Mouse (Mus musculus) forebrain, embryonic 13.5 days (tissue): ENCODE measurements around the gene Nod1. TPM values are rescaled to one million over a fixed set of nuclear protein-coding genes. Genes with fewer than 3 reads are reported as not detected.
A peak's percentile ranks its signal among the peaks of the same experiment; 100 is the strongest.

Experiments used
- ATAC-seq: fragments of 200-750 bp; cut with Nextera tagmentation; 2 replicates; pipeline ENCODE4 v1.8.0; 2017
- H3K27ac ChIP-seq: fragments of 300-500 bp; sonication (generic); 2 replicates; pipeline ENCODE4 v1.5.1; 2015; ENCODE audit warnings: inconsistent platforms, mild to moderate bottlenecking, moderate library complexity
- H3K27me3 ChIP-seq: fragments of 300-500 bp; sonication (generic); 2 replicates; pipeline ENCODE4 v1.6.1; 2015; ENCODE audit warnings: mild to moderate bottlenecking, inconsistent platforms
- H3K36me3 ChIP-seq: fragments of 300-500 bp; sonication (generic); 2 replicates; pipeline ENCODE4 v1.6.1; 2015; ENCODE audit warnings: mild to moderate bottlenecking, inconsistent platforms; ENCODE audit not compliant: poor library complexity, severe bottlenecking
- H3K4me1 ChIP-seq: fragments of 300-500 bp; sonication (generic); 2 replicates; pipeline ENCODE4 v1.6.1; 2015; ENCODE audit warnings: inconsistent platforms
- H3K4me2 ChIP-seq: fragments of 300-500 bp; sonication (generic); 2 replicates; pipeline ENCODE4 v1.6.1; 2015; ENCODE audit warnings: inconsistent platforms, mild to moderate bottlenecking, moderate library complexity
- H3K4me3 ChIP-seq: fragments of 300-500 bp; sonication (generic); 2 replicates; pipeline ENCODE4 v1.5.1; 2015; ENCODE audit warnings: mild to moderate bottlenecking, inconsistent platforms
- H3K9ac ChIP-seq: fragments of 300-500 bp; sonication (generic); 2 replicates; pipeline ENCODE4 v1.6.1; 2015; ENCODE audit warnings: mild to moderate bottlenecking, inconsistent platforms
- H3K9me3 ChIP-seq: fragments of 300-500 bp; sonication (generic); replicated peaks from 2 replicates; pipeline ENCODE4 v1.6.1; 2016; ENCODE audit warnings: inconsistent platforms
- WGBS: fragments of 180-500 bp; shearing (Covaris S2); methylation state at CpG from one replicate; pipeline ENCODE4 v1.1.7; 2015; 5-methylcytosine and 5-hydroxymethylcytosine counted together
- polyA plus RNA-seq: library from polyadenylated mRNA; unstranded; fragments of >200 nt; fragmentation: Nextera tagmentation; extraction: Ambion mirVana; gene quantifications from 2 replicates; pipeline ENCODE4 v1.2.1, GENCODE M21; 2015

Nod1 gene
- polyA plus RNA-seq = 1.3 and 1.6 TPM in 2 replicates

DNA sequence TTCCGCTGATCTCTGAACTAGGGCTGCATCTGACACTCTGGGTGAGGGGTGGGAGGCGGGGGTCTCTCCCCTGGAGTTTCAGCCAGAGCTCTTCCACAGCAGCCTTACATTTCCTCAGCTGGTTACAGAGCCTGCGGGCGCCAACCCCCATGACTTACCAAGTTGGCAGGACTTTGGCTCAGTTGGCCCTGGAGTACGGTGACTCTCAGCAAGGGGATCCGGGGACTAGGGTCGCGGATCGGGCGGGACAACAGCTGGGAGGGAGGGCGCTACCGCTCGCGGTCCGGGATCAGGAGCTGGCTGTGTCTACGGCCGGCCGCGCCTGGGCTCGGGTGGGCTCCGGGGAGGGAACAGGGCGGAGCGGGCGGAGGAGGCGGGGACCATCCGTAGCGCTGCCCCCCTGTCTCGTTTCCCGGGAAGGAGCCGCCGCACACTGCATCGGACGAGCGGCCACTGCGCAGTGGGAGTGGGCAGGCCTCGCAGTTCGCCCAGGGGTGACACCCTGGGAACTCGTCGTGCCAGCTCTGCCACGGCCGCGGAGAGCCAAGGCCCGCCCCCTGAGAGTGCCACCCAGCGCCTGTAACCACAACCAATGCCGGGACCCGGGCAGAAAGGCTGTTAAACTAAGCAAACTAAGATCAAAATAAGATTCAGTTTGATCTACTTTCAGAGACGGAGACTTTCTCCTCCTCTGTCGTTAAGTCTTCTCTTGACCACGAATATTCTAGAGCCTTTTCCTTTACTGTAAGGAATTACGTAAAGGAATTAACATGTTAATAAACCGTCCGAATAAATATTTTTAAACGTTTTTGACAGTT, at the start of gene Nod1:
TSS of gene Nod1 (minus strand) at position 502 of the 818 bp plus-strand sequence.
- WGBS = 2% methylated on average over 48 of the region's 53 CpGs
- Histone ChIP-seq H3K27ac (no peak within 1 kb of the TSS), H3K9me3 (no peaks in the 10 kb centered on the region), H3K4me1 (peaks cover 14% of the 10 kb centered on the region), H3K4me3 (peak within 1 kb of the TSS; percentile 62), H3K36me3 (no peaks in the 10 kb centered on the region), H3K4me2 (peak within 1 kb of the TSS; percentile 94), H3K27me3 (peaks cover 37% of the 10 kb centered on the region), H3K9ac (peak within 1 kb of the TSS; percentile 70)
- peak; percentile 92 for ATAC-seq

DNA sequence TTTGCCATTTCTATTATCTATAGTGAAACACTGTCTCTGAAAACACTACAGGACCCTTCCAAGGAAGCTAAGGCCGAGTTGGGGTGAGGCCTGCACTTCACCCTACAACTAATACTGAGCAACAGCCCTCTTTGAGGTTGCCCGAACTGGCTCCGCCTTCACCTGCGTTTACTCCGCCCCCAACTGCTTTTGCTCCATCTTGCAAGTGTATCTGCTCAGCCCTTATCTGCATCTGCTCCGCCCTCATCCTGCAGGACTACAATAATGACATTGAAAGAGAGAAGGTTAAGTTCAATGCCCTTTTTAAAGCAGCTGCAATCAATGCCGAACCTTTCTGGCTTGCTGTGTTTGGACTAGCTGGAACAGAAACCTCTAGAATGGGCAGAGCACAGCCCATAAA, 49.4 kb upstream of the Nod1 start:
- 85% methylated on average over 7 of the region's 7 CpGs for WGBS
- Histone ChIP-seq H3K9me3 (no peaks in the 10 kb centered on the region), H3K36me3 (no peaks in the 10 kb centered on the region), H3K9ac (no peak overlapping the region), H3K27me3 (peaks cover 12% of the 10 kb centered on the region; the same call in 1 of the 2 replicates), H3K4me2 (no peak overlapping the region), H3K27ac (no peak overlapping the region), H3K4me3 (no peak overlapping the region), H3K4me1 (no peaks in the 10 kb centered on the region)
- ATAC-seq = no peak

DNA sequence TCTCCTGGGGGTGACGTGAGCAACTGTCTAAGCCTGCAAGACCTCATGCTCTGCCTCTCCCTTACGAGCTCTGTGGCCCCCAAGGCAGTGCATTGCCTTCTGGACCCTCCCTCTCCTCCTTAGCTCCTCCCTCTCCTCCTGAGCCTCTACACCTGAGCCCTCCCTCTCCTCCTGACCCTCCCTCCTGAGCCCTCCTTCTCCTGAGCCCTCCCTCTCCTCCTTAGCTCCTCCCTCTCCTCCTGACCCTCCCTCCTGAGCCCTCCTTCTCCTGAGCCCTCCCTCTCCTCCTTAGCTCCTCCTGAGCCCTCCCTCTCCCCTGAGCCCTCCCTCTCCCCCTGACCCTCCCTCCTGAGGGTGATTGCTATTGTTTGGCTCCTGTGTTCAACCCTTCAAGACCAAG, 46.0 kb upstream of the Nod1 start:
- no peak overlapping the region for H3K4me3 ChIP-seq
- no peak overlapping the region for H3K4me2 ChIP-seq
- H3K4me1 ChIP-seq = 0 out of 2 replicates have a peak, but pooled peaks cover 4% of the 10 kb centered on the region
- 59% methylated on average over 2 of the region's 2 CpGs for WGBS
- 0 out of 2 replicates have a peak, but pooled peaks have one; percentile 19 for ATAC-seq
- H3K36me3 ChIP-seq = no peaks in the 10 kb centered on the region
- no peak overlapping the region for H3K9ac ChIP-seq
- no peaks in the 10 kb centered on the region for H3K9me3 ChIP-seq
- no peak overlapping the region for H3K27ac ChIP-seq
- H3K27me3 ChIP-seq = peaks cover 27% of the 10 kb centered on the region

DNA sequence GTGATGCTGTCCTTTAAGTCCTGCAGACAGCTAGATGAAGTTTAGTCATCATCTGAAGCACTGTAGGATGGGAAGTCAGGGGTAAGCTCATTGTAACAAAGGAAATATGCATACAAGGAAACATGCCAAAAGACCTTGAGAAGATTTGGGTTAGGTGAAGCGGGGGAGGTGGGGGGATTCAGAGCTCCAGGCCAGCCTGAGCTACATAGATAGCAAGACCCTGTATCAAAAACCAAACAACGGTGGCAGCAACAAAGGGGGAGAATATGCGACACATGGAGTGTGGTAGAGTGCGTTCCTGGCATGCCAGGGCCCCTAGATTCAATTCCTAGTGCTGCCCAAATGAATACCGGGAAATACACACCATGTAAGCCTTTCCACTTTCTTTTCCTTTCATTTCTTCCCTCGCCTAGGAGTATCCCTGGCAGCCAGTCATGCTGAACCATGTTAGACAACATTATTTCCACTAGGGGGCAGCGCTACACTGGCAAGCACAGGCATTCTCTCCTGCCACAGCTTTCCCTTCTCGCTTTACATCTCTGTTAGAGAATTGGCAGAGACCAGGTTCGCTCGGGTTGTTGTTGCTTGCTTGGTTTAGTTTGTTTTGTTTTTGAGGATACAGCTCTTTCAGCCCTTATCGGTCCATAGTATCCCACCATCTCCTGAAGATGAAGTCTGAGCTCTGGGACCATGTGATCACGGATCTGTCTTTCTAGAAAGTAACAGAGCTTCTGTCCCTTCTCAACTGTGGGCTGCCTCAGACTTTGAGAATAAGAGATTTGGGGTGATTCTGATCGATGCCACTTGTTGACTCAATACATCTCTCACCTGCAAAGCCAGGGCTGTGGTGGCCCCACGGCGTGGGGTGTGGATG, 44.5 kb upstream of the Nod1 start:
- Histone ChIP-seq H3K4me1 (0 out of 2 replicates have a peak, but pooled peaks cover 4% of the 10 kb centered on the region), H3K9me3 (no peaks in the 10 kb centered on the region), H3K36me3 (no peaks in the 10 kb centered on the region), H3K4me3 (no peak overlapping the region), H3K27me3 (peaks cover 42% of the 10 kb centered on the region), H3K27ac (no peak overlapping the region), H3K4me2 (no peak overlapping the region), H3K9ac (no peak overlapping the region)
- 28% methylated on average over 15 of the region's 15 CpGs for WGBS
- ATAC-seq = peak; percentile 86

DNA sequence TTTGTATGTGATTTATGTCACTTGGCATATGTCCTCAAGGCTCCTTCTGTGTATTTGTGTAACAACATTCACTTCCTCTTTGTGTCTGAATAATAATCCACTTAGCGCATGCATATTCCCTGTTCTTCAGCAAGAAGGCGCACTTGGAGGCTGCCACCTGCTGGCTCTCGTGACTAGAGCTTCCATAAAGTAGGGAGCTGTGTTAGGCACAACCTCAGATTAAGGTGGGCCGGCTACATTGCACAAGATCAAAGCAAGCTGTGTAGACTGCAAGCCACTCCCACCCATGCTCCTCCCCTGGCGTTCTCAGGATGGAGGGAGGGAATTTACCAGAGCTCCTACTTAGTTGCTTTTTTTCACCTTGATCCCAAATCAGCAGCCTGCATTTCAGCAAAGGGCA, 43.8 kb upstream of the Nod1 start:
- H3K9ac ChIP-seq = no peak overlapping the region
- ATAC-seq = peak; percentile 73; the same call in 1 of the 2 replicates
- H3K4me1 ChIP-seq = 0 out of 2 replicates have a peak, but pooled peaks cover 4% of the 10 kb centered on the region
- no peaks in the 10 kb centered on the region for H3K36me3 ChIP-seq
- H3K4me3 ChIP-seq = no peak overlapping the region
- H3K9me3 ChIP-seq = no peaks in the 10 kb centered on the region
- 19% methylated on average over 5 of the region's 5 CpGs for WGBS
- H3K27me3 ChIP-seq = peaks cover 49% of the 10 kb centered on the region
- no peak overlapping the region for H3K4me2 ChIP-seq
- H3K27ac ChIP-seq = no peak overlapping the region

DNA sequence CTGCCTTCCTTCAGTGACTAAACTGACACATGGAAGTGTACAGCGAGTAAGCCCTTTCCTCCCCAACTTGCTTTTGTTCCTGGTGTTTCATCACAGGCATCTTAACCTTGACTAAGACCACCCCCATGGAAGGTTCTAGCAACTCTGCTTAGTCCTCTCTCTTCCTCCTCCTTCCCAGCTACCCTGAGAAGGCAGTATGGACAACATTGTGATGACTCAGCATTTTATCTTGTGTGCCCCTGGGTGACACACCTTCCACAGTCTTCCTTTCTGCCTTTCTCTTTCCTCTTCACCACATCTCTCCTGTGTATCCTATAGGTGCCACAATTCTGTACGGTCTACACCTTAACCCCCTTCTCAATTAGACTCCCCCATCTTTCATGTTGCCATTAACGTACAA, 41.8 kb upstream of the Nod1 start:
- no peak overlapping the region for H3K27ac ChIP-seq
- no peak for ATAC-seq
- peaks cover 62% of the 10 kb centered on the region for H3K27me3 ChIP-seq
- H3K9me3 ChIP-seq = no peaks in the 10 kb centered on the region
- WGBS = 88% methylated on average over 3 of the region's 3 CpGs
- H3K36me3 ChIP-seq = no peaks in the 10 kb centered on the region
- H3K4me3 ChIP-seq = no peak overlapping the region
- H3K4me1 ChIP-seq = peaks cover 16% of the 10 kb centered on the region
- H3K9ac ChIP-seq = no peak overlapping the region
- H3K4me2 ChIP-seq = no peak overlapping the region

DNA sequence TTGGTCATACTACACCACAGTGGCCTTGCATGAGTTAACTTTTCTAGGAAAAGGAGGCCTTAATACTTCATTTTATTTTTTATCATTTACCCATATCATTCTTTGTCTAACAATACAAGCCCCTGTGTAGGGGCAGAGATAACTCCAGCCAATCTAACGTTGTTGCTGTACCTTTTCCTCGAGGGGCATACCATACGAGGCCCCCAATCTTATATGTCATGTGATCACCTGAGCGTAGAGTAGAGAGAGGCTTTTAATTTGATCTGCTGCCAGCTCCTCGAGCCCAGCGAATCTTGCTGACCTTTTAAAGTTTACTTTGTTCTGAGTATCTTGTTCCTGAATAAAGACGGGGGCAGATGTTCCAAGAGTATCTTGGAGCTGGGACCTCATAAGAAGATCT, 40.1 kb upstream of the Nod1 start:
- Histone ChIP-seq H3K9ac (no peak overlapping the region), H3K4me2 (no peak overlapping the region), H3K4me3 (no peak overlapping the region), H3K27me3 (peaks cover 65% of the 10 kb centered on the region), H3K36me3 (no peaks in the 10 kb centered on the region), H3K9me3 (no peaks in the 10 kb centered on the region), H3K27ac (no peak overlapping the region), H3K4me1 (peaks cover 16% of the 10 kb centered on the region)
- WGBS = 86% methylated on average over 7 of the region's 7 CpGs
- ATAC-seq = no peak

DNA sequence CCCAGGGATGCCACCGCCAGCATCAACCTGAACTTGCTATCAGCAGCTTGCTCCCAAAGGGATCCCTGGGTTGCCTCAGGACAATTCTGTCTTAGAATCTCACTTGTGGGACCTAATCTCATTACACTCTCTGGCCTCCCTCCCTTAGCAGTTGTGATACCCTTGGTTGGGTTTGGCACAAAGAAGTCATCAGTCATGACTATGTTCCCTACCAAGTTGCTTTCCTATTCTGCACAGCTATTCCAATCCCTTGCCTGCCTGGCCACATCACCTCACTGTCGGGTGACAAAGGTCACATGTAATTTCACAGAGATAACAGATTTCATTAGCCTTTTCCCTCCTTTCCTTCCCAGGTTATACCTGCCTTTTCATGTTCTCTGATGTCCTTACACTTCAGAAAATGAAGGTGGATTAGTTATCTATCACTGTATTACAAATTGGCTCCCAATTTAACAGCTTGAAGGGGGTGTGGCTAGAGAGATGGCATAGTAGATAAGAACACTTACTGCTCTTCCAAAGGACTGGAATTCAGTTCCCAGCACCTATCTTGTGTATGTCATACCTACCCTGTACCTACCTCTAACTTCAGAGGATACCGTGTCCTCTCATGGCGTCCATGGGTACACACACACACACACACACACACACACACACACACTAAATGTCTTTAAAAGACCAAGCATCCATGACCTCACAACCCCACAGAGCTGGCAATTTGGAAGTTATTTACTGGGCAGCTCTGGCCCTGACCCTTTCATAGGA, 38.1 kb upstream of the Nod1 start:
- Histone ChIP-seq H3K9ac (no peak overlapping the region), H3K36me3 (no peaks in the 10 kb centered on the region), H3K27me3 (peaks cover 73% of the 10 kb centered on the region), H3K4me3 (no peak overlapping the region), H3K4me1 (peaks cover 11% of the 10 kb centered on the region), H3K9me3 (no peaks in the 10 kb centered on the region), H3K4me2 (no peak overlapping the region), H3K27ac (no peak overlapping the region)
- ATAC-seq = no peak
- 62% methylated on average over 4 of the region's 4 CpGs for WGBS

DNA sequence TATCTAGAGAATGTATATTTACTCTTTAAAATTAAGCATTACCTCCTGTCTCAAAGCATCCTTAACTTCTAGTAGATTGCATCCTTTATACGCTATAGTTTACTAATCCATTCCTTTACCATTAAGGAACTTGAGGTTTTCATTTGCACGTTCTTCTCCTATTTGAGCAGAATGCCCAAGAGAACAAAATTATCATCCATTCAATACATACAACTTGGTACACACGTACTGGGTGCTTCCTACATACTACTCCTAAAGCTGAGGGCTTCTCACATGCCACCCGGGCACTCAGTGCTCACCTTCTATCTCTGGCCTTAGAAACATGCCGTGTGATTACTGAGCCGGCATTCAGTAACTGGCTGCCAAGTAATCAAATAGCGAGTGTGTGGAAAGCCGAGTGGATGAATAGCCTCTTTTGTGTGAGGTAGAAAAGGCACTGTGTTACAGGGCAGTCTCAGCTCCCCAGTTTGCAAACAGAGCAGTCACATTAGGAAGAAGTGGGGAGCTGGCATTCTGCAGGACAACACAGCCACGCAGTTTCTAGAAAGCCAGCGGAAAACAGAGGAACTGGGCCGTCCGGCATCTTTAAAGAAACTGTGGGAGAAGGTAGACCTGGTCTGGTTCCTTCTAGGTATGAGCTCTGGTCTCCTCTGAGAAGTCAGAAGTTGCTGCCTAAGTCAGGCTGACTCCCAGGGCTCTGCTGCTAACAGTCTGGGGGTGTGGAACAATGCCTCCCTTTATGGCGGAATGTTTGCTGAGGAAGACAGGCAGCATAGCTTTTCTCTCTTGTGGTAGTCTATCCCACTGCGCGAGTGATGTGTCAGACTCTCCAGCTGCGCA, 37.2 kb upstream of the Nod1 start:
- peak overlapping the region; percentile 13; the same call in 1 of the 2 replicates for H3K4me3 ChIP-seq
- H3K9me3 ChIP-seq = no peaks in the 10 kb centered on the region
- no peaks in the 10 kb centered on the region for H3K36me3 ChIP-seq
- no peak overlapping the region for H3K27ac ChIP-seq
- ATAC-seq = peak; percentile 50
- 12% methylated on average over 16 of the region's 16 CpGs for WGBS
- peak overlapping the region; percentile 49 for H3K4me2 ChIP-seq
- H3K27me3 ChIP-seq = peaks cover 75% of the 10 kb centered on the region
- H3K9ac ChIP-seq = no peak overlapping the region
- peaks cover 11% of the 10 kb centered on the region for H3K4me1 ChIP-seq

DNA sequence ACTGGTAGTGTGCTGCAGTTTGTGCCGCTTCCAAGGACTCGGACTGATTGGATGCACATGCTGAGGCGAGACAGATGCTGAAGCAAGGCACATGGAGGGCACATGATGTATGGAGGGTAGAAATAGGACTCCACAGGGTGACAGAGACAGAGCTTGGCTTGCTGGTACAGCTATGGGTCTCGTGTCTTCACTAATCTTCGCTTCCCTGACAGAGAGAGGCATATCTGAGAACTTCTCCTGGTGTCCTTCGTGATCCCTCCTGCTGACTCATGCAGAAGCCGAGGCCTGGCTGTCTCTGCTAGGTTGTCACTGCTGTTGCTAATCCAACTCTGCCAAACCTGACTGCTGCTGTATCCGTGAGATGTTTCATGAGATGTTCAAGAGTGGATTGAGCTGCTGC, 36.0 kb upstream of the Nod1 start:
- Histone ChIP-seq H3K4me1 (peaks cover 11% of the 10 kb centered on the region), H3K9ac (no peak overlapping the region), H3K36me3 (no peaks in the 10 kb centered on the region), H3K27me3 (peaks cover 73% of the 10 kb centered on the region), H3K4me3 (no peak overlapping the region), H3K27ac (no peak overlapping the region), H3K4me2 (no peak overlapping the region), H3K9me3 (no peaks in the 10 kb centered on the region)
- 90% methylated on average over 8 of the region's 8 CpGs for WGBS
- ATAC-seq = no peak

DNA sequence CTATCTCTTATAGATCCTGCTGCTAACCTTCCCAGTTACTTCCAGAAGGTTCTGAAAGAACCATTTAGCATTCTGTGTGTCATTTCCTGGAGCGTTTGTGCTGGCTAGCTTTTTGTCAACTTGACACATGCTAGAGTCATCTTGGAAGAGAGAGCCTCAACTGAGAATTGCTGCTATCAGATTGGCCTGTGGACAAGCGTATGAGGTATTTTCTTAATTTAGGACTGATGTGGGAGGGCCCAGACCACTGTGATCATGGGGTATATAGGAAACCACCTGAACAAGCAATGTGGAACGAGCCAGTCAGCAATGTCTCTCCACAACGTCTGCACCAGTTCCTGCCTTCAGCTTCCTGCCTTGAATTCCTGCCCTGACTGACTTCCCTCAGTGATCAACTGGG, 31.1 kb upstream of the Nod1 start:
- Histone ChIP-seq H3K27me3 (peaks cover 51% of the 10 kb centered on the region), H3K9me3 (no peaks in the 10 kb centered on the region), H3K4me3 (no peak overlapping the region), H3K9ac (no peak overlapping the region), H3K27ac (no peak overlapping the region), H3K4me1 (no peaks in the 10 kb centered on the region), H3K4me2 (no peak overlapping the region), H3K36me3 (no peaks in the 10 kb centered on the region)
- 86% methylated on average over 4 of the region's 4 CpGs for WGBS
- ATAC-seq = no peak
